ENCODE assay signal across 19 mouse cellular contexts in genomic region chr1:135834206-135834859, GRCm38 (mm10). TPM values are rescaled to one million over a fixed set of nuclear protein-coding genes. Genes with fewer than 3 reads are reported as not detected.
DNase-seq lines count a peak whose midpoint lies in the region; ATAC-seq and TF ChIP-seq lines count a peak whose summit lies in the region.
"Had no signal": no experiment of that assay in that cellular context is flagged by ENCODE, and none has a peak within 500 bp of the region (broad histone marks: within the 10 kb centered on the region; RNA-seq: fewer than 3 reads in every experiment).

No protein-coding gene starts in this region.

- no peak overlapping the region for H3K4me2 ChIP-seq in midbrain, embryonic 11.5 days
- H3K4me2 ChIP-seq in intestine, postnatal 0 days (replicated peaks; ENCODE audit: low read depth): no peak overlapping the region
- H3K4me2 ChIP-seq in kidney, embryonic 16.5 days (replicated peaks; ENCODE audit: low read depth, low read length): no peak overlapping the region
- no peak overlapping the region for H3K4me2 ChIP-seq in forebrain, embryonic 15.5 days (replicated peaks)
- H3K4me2 ChIP-seq: hindbrain, embryonic 15.5 days; limb, embryonic 12.5 days; neural tube, embryonic 15.5 days had no signal

- peak; percentile 47 for TF ChIP-seq CTCF in intestine, postnatal 0 days (IDR thresholded peaks at IDR 0.05; ENCODE audit: low read depth)

- peaks cover 66% of the 10 kb centered on the region for H3K4me1 ChIP-seq in heart, embryonic 10.5 days
- H3K4me1 ChIP-seq in midbrain, embryonic 11.5 days (ENCODE audit: control insufficient read depth, insufficient read depth, low read length): no peaks in the 10 kb centered on the region
- peaks cover 12% of the 10 kb centered on the region for H3K4me1 ChIP-seq in midbrain, embryonic 10.5 days
- H3K4me1 ChIP-seq in intestine, postnatal 0 days (replicated peaks; ENCODE audit: control insufficient read depth, insufficient read depth, low read length): no peaks in the 10 kb centered on the region
- H3K4me1 ChIP-seq in kidney, embryonic 16.5 days (ENCODE audit: insufficient read depth, low read length): 0 out of 2 replicates have a peak, but pooled peaks cover 3% of the 10 kb centered on the region
- H3K4me1 ChIP-seq in forebrain, embryonic 15.5 days: no peaks in the 10 kb centered on the region
- H3K4me1 ChIP-seq: hindbrain, embryonic 15.5 days had no signal

- no peaks in the 10 kb centered on the region for H3K9me3 ChIP-seq in heart, embryonic 10.5 days
- H3K9me3 ChIP-seq in midbrain, embryonic 11.5 days (ENCODE audit: control insufficient read depth, low read length): no peaks in the 10 kb centered on the region
- no peaks in the 10 kb centered on the region for H3K9me3 ChIP-seq in midbrain, embryonic 10.5 days (replicated peaks)
- H3K9me3 ChIP-seq in intestine, postnatal 0 days (ENCODE audit: control insufficient read depth): no peaks in the 10 kb centered on the region
- no peaks in the 10 kb centered on the region for H3K9me3 ChIP-seq in kidney, embryonic 16.5 days (ENCODE audit: low read length)
- no peaks in the 10 kb centered on the region for H3K9me3 ChIP-seq in forebrain, embryonic 15.5 days
- H3K9me3 ChIP-seq: hindbrain, embryonic 15.5 days; limb, embryonic 12.5 days; megakaryocyte, embryonic 14.5 days; neural tube, embryonic 15.5 days had no signal

- no peak overlapping the region for H3K9ac ChIP-seq in midbrain, embryonic 11.5 days (ENCODE audit: low read length)
- no peak overlapping the region for H3K9ac ChIP-seq in intestine, postnatal 0 days (ENCODE audit: low read depth, low read length)
- H3K9ac ChIP-seq in kidney, embryonic 16.5 days (replicated peaks; ENCODE audit: low read length): no peak overlapping the region
- H3K9ac ChIP-seq in forebrain, embryonic 15.5 days (replicated peaks): no peak overlapping the region
- H3K9ac ChIP-seq: hindbrain, embryonic 15.5 days; limb, embryonic 12.5 days; neural tube, embryonic 15.5 days had no signal

- peaks cover 7% of the 10 kb centered on the region; the same call in 1 of the 2 replicates for H3K36me3 ChIP-seq in heart, embryonic 10.5 days
- H3K36me3 ChIP-seq in midbrain, embryonic 11.5 days (ENCODE audit: control insufficient read depth, insufficient read depth, low read length): no peaks in the 10 kb centered on the region
- no peaks in the 10 kb centered on the region for H3K36me3 ChIP-seq in midbrain, embryonic 10.5 days
- peaks cover 42% of the 10 kb centered on the region for H3K36me3 ChIP-seq in intestine, postnatal 0 days (ENCODE audit: control insufficient read depth, insufficient read depth)
- H3K36me3 ChIP-seq in kidney, embryonic 16.5 days (ENCODE audit: insufficient read depth, low read length): no peaks in the 10 kb centered on the region
- H3K36me3 ChIP-seq in forebrain, embryonic 15.5 days: no peaks in the 10 kb centered on the region
- H3K36me3 ChIP-seq: hindbrain, embryonic 15.5 days; limb, embryonic 12.5 days; neural tube, embryonic 15.5 days had no signal

- ATAC-seq in midbrain, embryonic 11.5 days (ENCODE audit: low FRiP score): no peak
- peak; percentile 7; the same call in 1 of the 2 replicates for ATAC-seq in intestine, postnatal 0 days
- no peak for ATAC-seq in kidney, embryonic 16.5 days (ENCODE audit: low FRiP score, low TSS enrichment)
- ATAC-seq in forebrain, embryonic 15.5 days (replicated peaks): no peak
- ATAC-seq: Patski had no signal

- H3K4me3 ChIP-seq in heart, embryonic 10.5 days: no peak overlapping the region
- H3K4me3 ChIP-seq in midbrain, embryonic 11.5 days (ENCODE audit: low read depth, low read length): no peak overlapping the region
- H3K4me3 ChIP-seq in midbrain, embryonic 10.5 days: no peak overlapping the region
- no peak overlapping the region for H3K4me3 ChIP-seq in intestine, postnatal 0 days (ENCODE audit: low read depth, low read length)
- no peak overlapping the region for H3K4me3 ChIP-seq in kidney, embryonic 16.5 days (ENCODE audit: low read length)
- no peak overlapping the region for H3K4me3 ChIP-seq in forebrain, embryonic 15.5 days
- H3K4me3 ChIP-seq: hindbrain, embryonic 15.5 days; limb, embryonic 12.5 days; megakaryocyte, embryonic 14.5 days; neural tube, embryonic 15.5 days had no signal

- no peaks in the 10 kb centered on the region for H3K27me3 ChIP-seq in heart, embryonic 10.5 days (ENCODE audit: insufficient read depth, poor library complexity, severe bottlenecking)
- no peaks in the 10 kb centered on the region for H3K27me3 ChIP-seq in midbrain, embryonic 11.5 days (ENCODE audit: control insufficient read depth, insufficient read depth, low read length)
- H3K27me3 ChIP-seq in midbrain, embryonic 10.5 days (ENCODE audit: low read depth, poor library complexity, severe bottlenecking): 0 out of 2 replicates have a peak, but pooled peaks cover 7% of the 10 kb centered on the region
- H3K27me3 ChIP-seq in intestine, postnatal 0 days (replicated peaks; ENCODE audit: control insufficient read depth, insufficient read depth, low read length): no peaks in the 10 kb centered on the region
- no peaks in the 10 kb centered on the region for H3K27me3 ChIP-seq in kidney, embryonic 16.5 days (ENCODE audit: insufficient read depth, low read length)
- no peaks in the 10 kb centered on the region for H3K27me3 ChIP-seq in forebrain, embryonic 15.5 days
- H3K27me3 ChIP-seq: hindbrain, embryonic 15.5 days; limb, embryonic 12.5 days; neural tube, embryonic 15.5 days; Patski had no signal

- H3K27ac ChIP-seq in heart, embryonic 10.5 days: peak overlapping the region; percentile 92
- no peak overlapping the region for H3K27ac ChIP-seq in midbrain, embryonic 11.5 days (ENCODE audit: low read depth, low read length)
- no peak overlapping the region for H3K27ac ChIP-seq in midbrain, embryonic 10.5 days (replicated peaks)
- H3K27ac ChIP-seq in intestine, postnatal 0 days (ENCODE audit: low read depth, low read length): no peak overlapping the region
- no peak overlapping the region for H3K27ac ChIP-seq in kidney, embryonic 16.5 days (ENCODE audit: low read length)
- H3K27ac ChIP-seq in forebrain, embryonic 15.5 days (replicated peaks): no peak overlapping the region
- H3K27ac ChIP-seq: hindbrain, embryonic 15.5 days; limb, embryonic 12.5 days; neural tube, embryonic 15.5 days had no signal

- DNase-seq in heart, embryonic 10.5 days (ENCODE audit: low spot score): no peak
- no peak for DNase-seq in heart, postnatal 4 days
- peak; percentile 64 for DNase-seq in midbrain, embryonic 11.5 days (ENCODE audit: low spot score, missing footprints)
- no peak for DNase-seq in midbrain, embryonic 10.5 days (ENCODE audit: low spot score)
- DNase-seq in thymus, postnatal 36 days: peak; percentile 17 to 33
- DNase-seq: cerebellum, adult 11-12 months; gastrocnemius, postnatal 36 days; kidney, postnatal 10 days; lung, adult 18-20 months had no signal

- WGBS in heart, embryonic 10.5 days: 49% methylated on average over 6 of the region's 6 CpGs
- WGBS in midbrain, embryonic 11.5 days: 77% methylated on average over 6 of the region's 6 CpGs
- WGBS in midbrain, embryonic 10.5 days: 78% methylated on average over 6 of the region's 6 CpGs
- WGBS in intestine, postnatal 0 days: 63% methylated on average over 6 of the region's 6 CpGs
- WGBS in kidney, embryonic 16.5 days: 52% methylated on average over 6 of the region's 6 CpGs
- whole genome bisulfite sequencing in forebrain, embryonic 15.5 days: 81% methylated on average over 6 of the region's 6 CpGs

RNA-seq across cellular contexts. Expression of gene Tnnt2, which starts 1.8 kb away (rescaled TPM):
- polyA plus RNA-seq in heart, embryonic 10.5 days (2016; fragmentation: Nextera tagmentation; extraction: Ambion mirVana): 2,168 and 3,634 TPM in 2 replicates
- total RNA-seq in heart, postnatal 4 days (2021): 1,000 to 10,000 TPM; 6,684 to 7,230 TPM
- polyA plus RNA-seq in midbrain, embryonic 11.5 days (2014; fragmentation: Nextera tagmentation; extraction: Ambion mirVana): 0.82 and 0.92 TPM in 2 replicates
- polyA plus RNA-seq in midbrain, embryonic 10.5 days (2016; fragmentation: Nextera tagmentation; extraction: Ambion mirVana): 0.70 and 0.74 TPM in 2 replicates
- 56.8 and 73.9 TPM in 2 replicates for polyA plus RNA-seq in intestine, postnatal 0 days (2015; fragmentation: Nextera tagmentation; extraction: Ambion mirVana)
- polyA plus RNA-seq in kidney, embryonic 16.5 days (2015; fragmentation: Nextera tagmentation; extraction: Ambion mirVana): 9.4 and 37.2 TPM in 2 replicates
- 0.75 and 5.7 TPM in 2 replicates for polyA plus RNA-seq in forebrain, embryonic 15.5 days (2015; fragmentation: Nextera tagmentation; extraction: Ambion mirVana)
- total RNA-seq: common myeloid progenitor, adult 5-6 weeks; monocyte, adult 5-6 weeks had no signal

RNA-seq across cellular contexts. Expression of gene Lad1, which starts 15.9 kb away (rescaled TPM):
- polyA plus RNA-seq in heart, embryonic 10.5 days (2016; fragmentation: Nextera tagmentation; extraction: Ambion mirVana): 3.3 and 6.8 TPM in 2 replicates
- total RNA-seq in heart, postnatal 4 days (2021): 10 to 100 TPM in 1 of 2 experiments, 1 to 10 TPM in 1; 7.3 to 10.3 TPM
- 0.36 and 0.37 TPM in 2 replicates for polyA plus RNA-seq in midbrain, embryonic 11.5 days (2014; fragmentation: Nextera tagmentation; extraction: Ambion mirVana)
- 0.15 and 0.59 TPM in 2 replicates for polyA plus RNA-seq in midbrain, embryonic 10.5 days (2016; fragmentation: Nextera tagmentation; extraction: Ambion mirVana)
- 208 and 224 TPM in 2 replicates for polyA plus RNA-seq in intestine, postnatal 0 days (2015; fragmentation: Nextera tagmentation; extraction: Ambion mirVana)
- 29.1 and 30.8 TPM in 2 replicates for polyA plus RNA-seq in kidney, embryonic 16.5 days (2015; fragmentation: Nextera tagmentation; extraction: Ambion mirVana)
- polyA plus RNA-seq in forebrain, embryonic 15.5 days (2015; fragmentation: Nextera tagmentation; extraction: Ambion mirVana): 0.33 and 0.37 TPM in 2 replicates
- total RNA-seq: common myeloid progenitor, adult 5-6 weeks; gastrocnemius, postnatal 36 days; monocyte, adult 5-6 weeks had no signal

RNA-seq across cellular contexts. Expression of gene Tnni1, which starts 55.1 kb away (rescaled TPM):
- polyA plus RNA-seq in heart, embryonic 10.5 days (2016; fragmentation: Nextera tagmentation; extraction: Ambion mirVana): 2,290 and 3,821 TPM in 2 replicates
- 1,000 to 10,000 TPM; 2,021 to 2,289 TPM for total RNA-seq in heart, postnatal 4 days (2021)
- polyA plus RNA-seq in midbrain, embryonic 11.5 days (2014; fragmentation: Nextera tagmentation; extraction: Ambion mirVana): 0.95 and 1.3 TPM in 2 replicates
- polyA plus RNA-seq in midbrain, embryonic 10.5 days (2016; fragmentation: Nextera tagmentation; extraction: Ambion mirVana): 0.72 and 0.78 TPM in 2 replicates
- 3.1 and 4.1 TPM in 2 replicates for polyA plus RNA-seq in intestine, postnatal 0 days (2015; fragmentation: Nextera tagmentation; extraction: Ambion mirVana)
- polyA plus RNA-seq in kidney, embryonic 16.5 days (2015; fragmentation: Nextera tagmentation; extraction: Ambion mirVana): 21.9 and 23.5 TPM in 2 replicates
- polyA plus RNA-seq in forebrain, embryonic 15.5 days (2015; fragmentation: Nextera tagmentation; extraction: Ambion mirVana): 0.45 and 1.3 TPM in 2 replicates
- total RNA-seq: common myeloid progenitor, adult 5-6 weeks; monocyte, adult 5-6 weeks had no signal

Comparison
In these comparisons a context has a peak if more than half of its experiments do, and no peak if none do; other contexts are left out.
1. DNase-seq: peak in midbrain, embryonic 11.5 days (single experiment) and thymus, postnatal 36 days (2 of 2); none in heart, embryonic 10.5 days (single experiment), heart, postnatal 4 days (single experiment) and midbrain, embryonic 10.5 days (single experiment).
2. RNA of gene Tnnt2, which starts 1.8 kb away (polyA plus RNA-seq): 2,168 to 3,634 TPM in heart, embryonic 10.5 days; 56.8 to 73.9 TPM in intestine, postnatal 0 days, 9.4 to 37.2 TPM in kidney, embryonic 16.5 days, 0.82 to 0.92 TPM in midbrain, embryonic 11.5 days, 0.75 to 5.7 TPM in forebrain, embryonic 15.5 days and 0.70 to 0.74 TPM in midbrain, embryonic 10.5 days; every median in the first group is over 10 times any median in the second.
3. RNA of gene Tnni1, which starts 55.1 kb away (polyA plus RNA-seq): 2,290 to 3,821 TPM in heart, embryonic 10.5 days; 21.9 to 23.5 TPM in kidney, embryonic 16.5 days, 3.1 to 4.1 TPM in intestine, postnatal 0 days, 0.95 to 1.3 TPM in midbrain, embryonic 11.5 days, 0.45 to 1.3 TPM in forebrain, embryonic 15.5 days and 0.72 to 0.78 TPM in midbrain, embryonic 10.5 days; every median in the first group is over 10 times any median in the second.